Mouse (Mus musculus): ENCODE results near the gene Rbmx.
A peak's percentile ranks its signal among the peaks of the same experiment; 100 is the strongest.

Rbmx gene

GRCm38 (mm10) chrX:57392367-57393246, at the start of gene Rbmx:
Gene Rbmx, minus strand, starts transcription at chrX:57393036.
- DNase-seq (ENCODE audit: low spot score in 2 of 2) = peak; percentile 90 to 93

- DNase-seq (ENCODE audit: low spot score in 2 of 2) = no peak
Observed at GRCm38 (mm10) chrX:57433897-57434296, 41.1 kb upstream of the Rbmx start.

GRCm38 (mm10) chrX:57431610-57432009, 38.8 kb upstream of the Rbmx start:
- no peak for DNase-seq (ENCODE audit: low spot score in 2 of 2)

- DNase-seq (ENCODE audit: low spot score in 2 of 2) = no peak
Observed at GRCm38 (mm10) chrX:57408769-57409168, 15.9 kb upstream of the Rbmx start, which contains the start of gene Gm364. Gene Gm364, plus strand, starts transcription at chrX:57409154.

GRCm38 (mm10) chrX:57403651-57404050, 10.8 kb upstream of the Rbmx start:
- DNase-seq (ENCODE audit: low spot score in 2 of 2) = no peak

GRCm38 (mm10) chrX:57401388-57401787, 8.6 kb upstream of the Rbmx start:
- DNase-seq (ENCODE audit: low spot score in 2 of 2) = no peak

GRCm38 (mm10) chrX:57393412-57393811, 576 bp upstream of the Rbmx start:
- DNase-seq (ENCODE audit: low spot score in 2 of 2) = no peak

GRCm38 (mm10) chrX:57380915-57381314, 11.9 kb downstream of the Rbmx start:
- no peak for DNase-seq (ENCODE audit: low spot score in 2 of 2)

GRCm38 (mm10) chrX:57378579-57378978, 14.3 kb downstream of the Rbmx start:
- DNase-seq (ENCODE audit: low spot score in 2 of 2) = no peak

GRCm38 (mm10) chrX:57377096-57377495, 15.7 kb downstream of the Rbmx start:
- DNase-seq (ENCODE audit: low spot score in 2 of 2) = no peak

GRCm38 (mm10) chrX:57374029-57374428, 18.8 kb downstream of the Rbmx start:
- no peak for DNase-seq (ENCODE audit: low spot score in 2 of 2)

GRCm38 (mm10) chrX:57373543-57373942, 19.3 kb downstream of the Rbmx start:
- DNase-seq (ENCODE audit: low spot score in 2 of 2) = no peak

- DNase-seq (ENCODE audit: low spot score in 2 of 2) = no peak
Observed at GRCm38 (mm10) chrX:57372965-57373364, 19.9 kb downstream of the Rbmx start.

GRCm38 (mm10) chrX:57364891-57365569, 27.8 kb downstream of the Rbmx start:
- DNase-seq (ENCODE audit: low spot score in 2 of 2) = no peak

- no peak for DNase-seq (ENCODE audit: low spot score in 2 of 2)
Observed at GRCm38 (mm10) chrX:57359316-57359715, 33.5 kb downstream of the Rbmx start.

GRCm38 (mm10) chrX:57339220-57339619, 53.6 kb downstream of the Rbmx start:
- peak in 1 of 2 experiments; percentile 17 for DNase-seq (ENCODE audit: low spot score in 2 of 2)

- peak; percentile 23 to 29 for DNase-seq (ENCODE audit: low spot score in 2 of 2)
Observed at GRCm38 (mm10) chrX:57338371-57339211, 54.2 kb downstream of the Rbmx start, which contains the start of gene Arhgef6. Gene Arhgef6, minus strand, starts transcription at chrX:57338729.

GRCm38 (mm10) chrX:57337582-57337981, 55.3 kb downstream of the Rbmx start:
- DNase-seq (ENCODE audit: low spot score in 2 of 2) = no peak

- no peak for DNase-seq (ENCODE audit: low spot score in 2 of 2)
Observed at GRCm38 (mm10) chrX:57336958-57337357, 55.9 kb downstream of the Rbmx start.

- no peak for DNase-seq (ENCODE audit: low spot score in 2 of 2)
Observed at GRCm38 (mm10) chrX:57335313-57335712, 57.5 kb downstream of the Rbmx start.
